Mouse (Mus musculus) heart, adult 2 months (tissue): ENCODE data around the gene Slc12a7. TPM values are rescaled to one million over a fixed set of nuclear protein-coding genes. Genes with fewer than 3 reads are reported as not detected.

Source experiments
- DNase-seq, 2 experiments: peaks; one replicate each; pipeline ENCODE4 v3.0.0; 2021
- H3K27ac ChIP-seq: fragments of 200-600 bp; 2 replicates; pipeline ENCODE4 v1.8.1; 2022
- H3K27me3 ChIP-seq: fragments of 200-500 bp; 2 replicates; pipeline ENCODE4 v1.6.1; 2012; ENCODE audit warnings: mild to moderate bottlenecking, low read length, inconsistent platforms, mixed read lengths; ENCODE audit not compliant: control insufficient read depth, insufficient read depth
- H3K36me3 ChIP-seq: fragments of 200-500 bp; 2 replicates; pipeline ENCODE4 v1.6.1; 2012; ENCODE audit warnings: low read length, inconsistent platforms; ENCODE audit not compliant: control insufficient read depth, insufficient read depth
- H3K4me1 ChIP-seq: fragments of 200-500 bp; 2 replicates; pipeline ENCODE4 v1.6.1; 2011; ENCODE audit warnings: low read length; ENCODE audit not compliant: control insufficient read depth, insufficient read depth
- H3K4me3 ChIP-seq: fragments of 200-600 bp; 2 replicates; pipeline ENCODE4 v1.8.1; 2022
- H3K79me2 ChIP-seq: fragments of 200-500 bp; replicated peaks from 2 replicates; pipeline ENCODE4 v1.6.1; 2012; ENCODE audit warnings: mild to moderate bottlenecking, inconsistent platforms, low read length, moderate library complexity, mixed read lengths; ENCODE audit not compliant: control insufficient read depth, insufficient read depth
- H3K9ac ChIP-seq: fragments of 200-500 bp; 2 replicates; pipeline ENCODE4 v1.6.1; 2012; ENCODE audit warnings: low read depth, mild to moderate bottlenecking, control low read depth, inconsistent platforms, low read length, mixed read lengths
- CTCF ChIP-seq: fragments of 200-600 bp; IDR thresholded peaks from 2 replicates; pipeline ENCODE4 v1.8.1; 2022; ENCODE audit warnings: antibody characterized with exemption, mild to moderate bottlenecking, moderate library complexity
- EP300 ChIP-seq: fragments of 200-500 bp; IDR thresholded peaks from 2 replicates; pipeline ENCODE4 v1.6.1; 2011; ENCODE audit warnings: low read depth, low read length, control low read depth; ENCODE audit not compliant: insufficient read depth
- POLR2A ChIP-seq: fragments of 200-500 bp; IDR thresholded peaks from 2 replicates; pipeline ENCODE4 v1.6.1; 2011; ENCODE audit warnings: mild to moderate bottlenecking, low read depth, low read length, control low read depth; ENCODE audit not compliant: insufficient read depth
- WGBS: fragments of 180-500 bp; shearing (Covaris S2); methylation state at CpG from one replicate; pipeline ENCODE4 v1.1.7; 2018; 5-methylcytosine and 5-hydroxymethylcytosine counted together
- intact Hi-C: fragments of 180-260 bp; cut with DNase I; formaldehyde crosslinking; loops from one replicate; pipeline ENCODE4 v1.15.1; 2025
- polyA plus RNA-seq: library from polyadenylated mRNA; depleted of rRNA; stranded (reverse); fragments of >200 nt; gene quantifications from 2 replicates; pipeline ENCODE4 v1.2.3, GENCODE M21; 2012
- total RNA-seq, 2 experiments: library from RNA; stranded (reverse); gene quantifications; 2 replicates each; pipeline ENCODE4 v1.2.3; 2021

The Slc12a7 gene
- total and polyA plus RNA-seq, 3 experiments = 154 to 190 (median 177) TPM

GRCm38 (mm10) chr13:73711803-73712202, 21.1 kb upstream of the Slc12a7 start:
- Histone ChIP-seq H3K79me2 (no peaks in the 10 kb centered on the region), H3K27me3 (no peaks in the 10 kb centered on the region), H3K36me3 (no peaks in the 10 kb centered on the region), H3K27ac (no peak overlapping the region), H3K4me1 (no peaks in the 10 kb centered on the region), H3K4me3 (no peak overlapping the region), H3K9ac (no peak overlapping the region)
- WGBS = 86% methylated on average over 5 of the region's 5 CpGs
- intact Hi-C loops = loop anchor here (10.0 kb wide), 1 partner anchor 593 kb away; no protein-coding TSS in a partner anchor
- DNase-seq = no peak
- TF ChIP-seq POLR2A (no peak), CTCF (no peak), EP300 (no peak)

GRCm38 (mm10) chr13:73712228-73712627, 20.7 kb upstream of the Slc12a7 start:
- TF ChIP-seq POLR2A (no peak), CTCF (no peak), EP300 (no peak)
- intact Hi-C loops = loop anchor here (10.0 kb wide), 1 partner anchor 593 kb away; no protein-coding TSS in a partner anchor
- no peaks in the 10 kb centered on the region for H3K4me1 ChIP-seq
- no peaks in the 10 kb centered on the region for H3K79me2 ChIP-seq
- no peak overlapping the region for H3K4me3 ChIP-seq
- whole genome bisulfite sequencing = 73% methylated on average over 3 of the region's 3 CpGs
- no peaks in the 10 kb centered on the region for H3K36me3 ChIP-seq
- no peak overlapping the region for H3K27ac ChIP-seq
- H3K27me3 ChIP-seq = no peaks in the 10 kb centered on the region
- DNase-seq = no peak
- no peak overlapping the region for H3K9ac ChIP-seq

GRCm38 (mm10) chr13:73713204-73713603, 19.7 kb upstream of the Slc12a7 start:
- no peaks in the 10 kb centered on the region for H3K36me3 ChIP-seq
- intact Hi-C loops = loop anchor here (10.0 kb wide), 1 partner anchor 592 kb away; no protein-coding TSS in a partner anchor
- TF ChIP-seq CTCF (no peak), POLR2A (no peak), EP300 (no peak)
- no peak overlapping the region for H3K27ac ChIP-seq
- 81% methylated on average over 4 of the region's 4 CpGs for WGBS
- H3K9ac ChIP-seq = no peak overlapping the region
- H3K27me3 ChIP-seq = no peaks in the 10 kb centered on the region
- H3K4me3 ChIP-seq = no peak overlapping the region
- H3K4me1 ChIP-seq = no peaks in the 10 kb centered on the region
- H3K79me2 ChIP-seq = no peaks in the 10 kb centered on the region
- DNase-seq = no peak

- Histone ChIP-seq H3K27me3 (no peaks in the 10 kb centered on the region), H3K9ac (no peak overlapping the region), H3K4me1 (no peaks in the 10 kb centered on the region), H3K36me3 (no peaks in the 10 kb centered on the region), H3K27ac (no peak overlapping the region), H3K4me3 (no peak overlapping the region), H3K79me2 (no peaks in the 10 kb centered on the region)
- WGBS = 49% methylated on average over 2 of the region's 2 CpGs
- TF ChIP-seq CTCF (peak; percentile 61), EP300 (no peak), POLR2A (no peak)
- intact Hi-C loops = loop anchor here (1.0 to 10.0 kb wide), 2 partner anchors 201 to 591 kb away; no protein-coding TSS in a partner anchor
- no peak for DNase-seq
These were observed 18.9 kb upstream of the Slc12a7 start for GRCm38 (mm10) chr13:73714020-73714419.

GRCm38 (mm10) chr13:73718225-73718624, 14.7 kb upstream of the Slc12a7 start:
- no peak overlapping the region for H3K4me3 ChIP-seq
- 1% methylated on average over 2 of the region's 2 CpGs for WGBS
- no peaks in the 10 kb centered on the region for H3K79me2 ChIP-seq
- H3K27me3 ChIP-seq = no peaks in the 10 kb centered on the region
- DNase-seq = peak; percentile 76 to 84
- no peak overlapping the region for H3K27ac ChIP-seq
- H3K36me3 ChIP-seq = no peaks in the 10 kb centered on the region
- no peak for TF ChIP-seq EP300
- TF ChIP-seq POLR2A = no peak
- peak; percentile 91 for TF ChIP-seq CTCF
- H3K4me1 ChIP-seq = no peaks in the 10 kb centered on the region
- intact Hi-C loops = loop anchor here (1.0 to 10.0 kb wide), 3 partner anchors 104 to 587 kb away; no protein-coding TSS in a partner anchor
- no peak overlapping the region for H3K9ac ChIP-seq

GRCm38 (mm10) chr13:73720241-73720640, 12.7 kb upstream of the Slc12a7 start:
- no peaks in the 10 kb centered on the region for H3K36me3 ChIP-seq
- no peaks in the 10 kb centered on the region for H3K4me1 ChIP-seq
- H3K9ac ChIP-seq = no peak overlapping the region
- no peaks in the 10 kb centered on the region for H3K27me3 ChIP-seq
- no peak for DNase-seq
- no peaks in the 10 kb centered on the region for H3K79me2 ChIP-seq
- H3K4me3 ChIP-seq = no peak overlapping the region
- WGBS = 85% methylated on average over 4 of the region's 4 CpGs
- no peak overlapping the region for H3K27ac ChIP-seq
- intact Hi-C loops = no loop called here
- TF ChIP-seq EP300 (no peak), POLR2A (no peak), CTCF (no peak)
